Mouse (Mus musculus) frontal cortex, adult (tissue): ENCODE results near the gene Pigu.

Experiments
- ATAC-seq: cut with Nextera tagmentation; 2 replicates; pipeline ENCODE4 v1.9.2; 2017; ENCODE audit warnings: mild to moderate bottlenecking, moderate library complexity, mixed read lengths; ENCODE audit not compliant: low TSS enrichment

The Pigu gene

DNA sequence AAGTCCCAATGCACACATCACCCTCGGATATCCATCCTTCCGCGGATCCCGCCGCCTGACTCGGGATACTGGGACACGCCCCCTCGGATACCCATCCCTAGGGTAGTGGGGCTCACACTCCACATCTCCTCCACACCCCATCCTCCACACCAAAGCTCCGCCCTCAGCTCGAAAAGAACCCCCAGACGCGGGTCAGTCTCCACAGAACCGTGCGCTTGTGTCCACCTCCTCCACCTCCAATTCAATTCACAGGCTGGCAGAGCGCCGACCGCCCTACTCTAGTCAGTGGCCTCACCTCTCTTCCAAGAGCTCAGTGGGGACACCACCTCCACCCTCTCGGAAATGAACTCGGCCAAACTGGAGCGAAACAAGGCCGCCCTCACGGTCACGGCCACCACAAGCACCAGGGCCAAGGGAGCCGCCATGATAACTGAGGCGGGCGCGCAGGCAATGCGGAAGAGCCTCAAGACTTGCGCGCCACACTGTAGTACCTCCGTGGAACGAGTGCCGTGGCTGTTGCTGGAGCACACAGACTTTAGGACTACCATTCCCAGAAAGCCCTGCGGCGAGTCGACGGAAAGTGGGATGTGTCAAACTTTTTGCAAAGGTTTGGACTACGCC lies at the start of gene Pigu:
Pigu (minus strand) TSS at position 460 of the 621 bp plus-strand sequence.
- ATAC-seq, result peak; percentile 100

DNA sequence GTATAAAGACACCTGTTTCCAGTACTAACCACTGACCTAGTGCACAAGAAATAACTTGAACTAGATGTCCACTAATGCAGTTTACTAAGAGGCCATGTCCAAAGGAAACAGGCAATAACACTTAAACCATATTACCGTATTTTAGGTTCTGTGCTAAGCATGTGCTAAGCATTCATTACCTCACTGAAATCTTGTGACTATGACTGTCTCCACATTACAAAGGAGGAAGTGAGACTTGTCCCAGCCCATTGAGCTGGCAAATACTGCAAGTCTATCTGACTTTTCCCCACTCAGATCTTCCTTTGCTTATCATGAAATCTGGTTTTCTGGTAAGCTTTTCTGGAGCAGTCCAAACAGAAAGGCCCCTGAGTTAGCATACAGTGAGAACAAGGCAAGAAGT lies 47.4 kb upstream of the Pigu start:
- no peak for ATAC-seq

DNA sequence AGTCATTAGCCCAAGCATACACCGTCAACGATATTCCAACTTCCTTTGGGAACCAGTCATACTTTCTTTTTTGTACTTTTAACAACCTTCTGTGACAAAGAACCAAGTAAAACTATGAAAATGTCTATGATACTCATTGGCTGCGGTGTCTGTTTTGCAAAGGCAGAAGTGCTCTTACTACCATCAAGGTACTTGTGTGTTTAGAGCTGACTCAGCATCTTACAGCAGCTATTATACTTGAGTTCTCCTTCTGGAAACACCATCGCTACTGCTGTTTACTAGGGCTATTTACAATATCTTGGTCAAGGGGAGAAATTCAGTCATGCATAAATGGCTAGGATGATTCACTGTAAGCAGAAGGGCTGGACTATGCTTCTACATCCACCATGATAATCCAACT lies 44.7 kb upstream of the Pigu start:
- ATAC-seq, result no peak

DNA sequence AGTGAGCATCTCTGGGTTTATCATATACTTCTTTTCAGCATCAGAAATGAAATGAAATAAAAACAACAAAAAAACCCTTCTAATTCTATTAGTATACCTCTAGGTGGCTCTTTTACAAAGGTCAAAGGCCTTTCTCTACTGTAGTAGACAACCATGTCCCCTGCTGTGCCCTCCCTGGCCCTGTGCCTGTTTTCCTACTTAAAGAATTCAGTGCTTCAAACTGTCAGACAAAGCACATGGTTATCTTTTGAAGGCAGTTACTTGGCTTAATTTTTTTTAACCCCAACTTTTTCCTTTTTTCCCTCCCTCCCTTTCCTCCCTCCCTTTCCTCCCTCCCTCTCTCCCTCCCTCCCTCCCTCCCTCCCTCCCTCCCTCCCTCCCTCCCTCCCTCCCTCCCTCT lies 43.0 kb upstream of the Pigu start:
- ATAC-seq, result no peak

DNA sequence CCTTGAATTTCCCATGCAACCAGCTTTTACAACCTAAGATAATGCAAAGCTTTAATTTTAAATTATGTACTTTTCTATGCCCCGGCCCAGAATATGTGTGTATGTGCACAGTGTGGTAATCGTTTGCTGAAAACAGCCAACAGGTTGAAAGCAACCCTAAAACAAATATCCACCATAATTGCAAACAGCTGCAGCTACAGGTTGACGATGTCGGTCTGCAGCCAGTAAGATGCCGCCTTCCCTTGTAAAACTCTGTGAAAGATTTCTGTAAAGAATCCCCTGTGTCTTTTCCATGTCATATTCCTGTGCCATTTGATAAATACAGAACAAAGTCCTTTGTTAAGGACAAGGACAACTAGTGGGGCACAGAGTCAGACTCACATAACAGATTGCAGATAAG lies 37.4 kb upstream of the Pigu start:
- no peak for ATAC-seq

DNA sequence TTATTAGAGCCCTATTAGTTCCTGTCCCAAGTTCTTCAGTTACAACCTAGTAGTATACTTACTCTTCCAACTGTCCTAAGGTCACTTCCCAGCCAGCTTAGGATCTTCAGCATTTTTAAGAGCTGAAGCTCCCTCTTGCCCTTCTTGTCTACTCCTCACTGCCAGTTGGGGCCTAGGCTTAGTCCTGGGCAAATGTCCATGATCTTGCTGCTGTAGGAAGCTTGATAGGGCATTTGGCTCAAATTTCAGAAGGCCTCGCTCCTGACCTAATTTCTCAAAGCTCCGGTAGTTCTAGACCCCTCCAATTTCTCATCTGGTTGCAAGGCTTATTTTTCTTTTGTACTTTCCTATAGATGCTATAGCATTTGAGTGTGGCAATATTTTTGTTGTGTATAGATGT lies 31.3 kb upstream of the Pigu start:
- no peak for ATAC-seq

DNA sequence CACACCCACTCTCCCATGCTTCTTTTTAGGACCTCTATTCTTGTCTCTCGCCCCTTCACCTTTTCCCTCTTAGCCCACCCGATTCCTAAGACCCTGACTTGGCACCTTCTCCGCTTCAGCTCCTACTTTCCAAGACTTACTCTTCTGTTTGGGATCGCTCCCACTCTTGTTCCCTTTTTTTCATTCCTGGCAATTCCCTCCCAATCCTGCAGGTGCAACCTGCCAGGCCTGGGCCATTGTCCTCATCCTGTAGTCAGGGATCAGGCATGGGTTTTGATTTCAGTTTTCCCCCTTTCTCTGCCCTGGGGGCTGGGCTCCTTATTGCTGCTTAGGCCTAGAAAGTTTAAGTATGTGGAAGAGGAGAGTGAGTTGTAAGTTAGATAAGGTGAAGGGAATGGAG lies 29.8 kb upstream of the Pigu start:
- no peak for ATAC-seq

DNA sequence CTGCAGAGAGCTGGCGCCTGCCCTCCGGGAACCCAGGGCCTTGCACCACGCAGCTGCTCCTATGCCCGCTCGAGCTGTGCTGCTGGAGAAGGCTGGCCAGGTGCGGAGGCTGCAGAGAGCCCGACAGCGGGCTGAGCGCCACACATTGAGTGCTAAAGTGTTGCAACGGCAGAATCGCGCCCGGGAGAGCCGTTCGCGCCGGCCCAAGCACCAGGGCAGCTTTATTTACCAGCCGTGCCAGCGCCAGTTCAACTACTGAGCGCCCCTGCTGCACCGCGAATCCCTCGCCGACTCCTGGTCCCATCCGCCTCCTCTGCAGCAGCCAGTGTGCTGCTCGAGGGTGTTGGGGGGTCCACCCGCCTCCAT lies 29.3 kb upstream of the Pigu start:
- peak; percentile 18; the same call in 1 of the 2 replicates for ATAC-seq

DNA sequence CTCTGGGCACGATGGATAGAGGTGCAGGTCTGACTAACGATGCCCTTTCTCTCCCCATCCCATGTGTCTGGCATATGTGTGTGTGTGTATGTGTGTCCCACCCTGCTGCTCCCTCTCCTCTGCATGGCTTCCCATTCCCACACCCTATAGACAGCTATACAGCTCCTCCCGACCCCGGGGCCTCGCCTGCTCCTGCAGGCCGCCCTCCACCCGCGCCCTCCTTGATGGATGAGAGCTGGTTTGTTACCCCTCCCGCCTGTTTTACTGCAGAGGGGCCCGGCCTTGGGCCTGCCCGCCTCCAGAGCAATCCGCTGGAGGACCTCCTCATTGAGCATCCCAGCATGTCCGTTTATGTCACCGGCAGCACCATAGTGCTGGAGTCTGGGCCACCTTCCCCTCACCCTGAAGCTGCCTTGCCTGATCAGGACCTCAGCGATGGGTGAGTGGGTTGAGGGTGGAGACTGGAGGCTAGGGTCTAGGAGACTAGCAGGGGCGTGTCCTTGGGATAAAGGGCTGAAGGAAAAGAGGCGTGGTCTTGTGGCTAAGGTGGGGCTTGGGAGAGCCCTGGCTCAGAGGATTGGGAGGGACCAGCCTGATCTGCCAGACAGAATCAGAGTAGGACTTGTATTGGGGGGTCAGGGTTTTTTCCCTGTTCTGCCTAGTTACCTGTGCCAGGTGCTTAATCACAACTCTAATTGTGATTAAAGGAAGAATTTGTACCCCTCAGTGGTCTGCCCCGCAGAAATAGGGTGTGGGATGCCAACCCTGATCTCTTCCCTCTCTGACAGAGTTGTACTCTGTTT lies 28.7 kb upstream of the Pigu start:
- ATAC-seq, result no peak

DNA sequence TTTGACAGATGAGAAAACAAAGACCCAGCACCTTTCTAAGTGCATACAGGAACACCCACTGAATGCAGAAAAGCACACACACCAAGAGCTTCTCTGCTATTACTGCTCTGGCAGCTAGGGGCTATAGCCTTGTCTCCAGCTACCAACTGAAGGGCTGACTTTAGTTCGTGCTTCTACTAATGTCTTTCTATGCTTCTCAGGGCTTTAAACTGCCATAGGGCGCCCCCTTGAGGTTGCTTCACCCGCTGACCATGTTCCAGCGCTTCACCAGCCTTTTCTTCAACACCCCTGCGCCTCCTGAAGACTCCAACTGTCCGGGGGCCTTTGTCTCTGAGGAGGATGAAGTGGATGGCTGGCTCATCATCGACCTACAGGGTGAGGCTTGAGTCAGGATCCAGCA lies 27.9 kb upstream of the Pigu start:
- ATAC-seq, result peak; percentile 29

DNA sequence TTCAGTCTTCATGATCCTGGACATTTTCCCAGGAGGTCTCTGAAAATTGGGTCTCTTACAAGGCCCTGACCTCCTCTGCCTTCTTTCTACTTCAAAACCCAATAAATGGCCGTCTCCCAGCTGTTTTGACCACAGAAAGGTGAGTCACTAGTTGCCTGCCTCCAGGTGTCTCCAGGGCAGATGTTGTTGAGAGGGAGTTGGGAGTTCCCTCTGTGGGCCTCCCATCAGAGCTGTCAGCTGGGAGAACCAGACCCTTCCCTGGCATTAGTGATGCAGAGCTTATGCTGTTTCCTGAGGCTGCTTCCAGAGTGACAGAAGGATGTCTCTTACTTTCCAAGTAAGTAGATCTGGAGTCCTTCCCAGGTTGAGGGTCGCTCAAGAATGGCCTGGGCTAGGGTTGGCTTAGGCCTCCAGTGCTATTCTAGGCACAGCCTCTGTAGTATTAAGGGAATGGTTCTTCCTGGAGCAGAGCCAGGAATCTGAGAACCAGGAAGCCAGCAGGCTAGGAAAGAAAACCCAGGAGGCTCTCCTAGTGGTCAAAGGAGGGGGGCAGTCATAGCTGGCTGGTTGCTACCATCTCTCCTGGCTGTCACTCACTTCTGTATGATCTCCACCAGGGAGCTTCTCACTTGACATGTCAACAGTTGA lies 25.7 kb upstream of the Pigu start:
- ATAC-seq, result no peak

DNA sequence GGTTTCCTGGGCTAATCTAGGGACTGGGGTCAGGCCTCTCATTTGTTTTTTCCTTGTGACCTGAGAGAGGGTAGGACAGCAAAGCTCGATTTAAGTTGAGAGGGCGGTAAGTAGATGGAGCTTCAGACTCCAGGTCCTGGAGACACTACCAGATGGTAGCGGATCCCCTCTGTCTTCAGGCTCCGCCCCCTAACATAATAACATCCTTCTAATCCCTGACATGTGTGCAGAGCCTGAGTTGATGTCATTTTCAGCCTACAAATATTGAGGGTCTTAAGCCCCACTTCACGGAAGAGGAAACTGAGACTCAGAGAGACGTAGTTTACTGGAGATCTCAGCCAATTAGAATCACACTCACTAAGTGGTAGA lies 25.1 kb upstream of the Pigu start:
- peak; percentile 16; the same call in 1 of the 2 replicates for ATAC-seq

DNA sequence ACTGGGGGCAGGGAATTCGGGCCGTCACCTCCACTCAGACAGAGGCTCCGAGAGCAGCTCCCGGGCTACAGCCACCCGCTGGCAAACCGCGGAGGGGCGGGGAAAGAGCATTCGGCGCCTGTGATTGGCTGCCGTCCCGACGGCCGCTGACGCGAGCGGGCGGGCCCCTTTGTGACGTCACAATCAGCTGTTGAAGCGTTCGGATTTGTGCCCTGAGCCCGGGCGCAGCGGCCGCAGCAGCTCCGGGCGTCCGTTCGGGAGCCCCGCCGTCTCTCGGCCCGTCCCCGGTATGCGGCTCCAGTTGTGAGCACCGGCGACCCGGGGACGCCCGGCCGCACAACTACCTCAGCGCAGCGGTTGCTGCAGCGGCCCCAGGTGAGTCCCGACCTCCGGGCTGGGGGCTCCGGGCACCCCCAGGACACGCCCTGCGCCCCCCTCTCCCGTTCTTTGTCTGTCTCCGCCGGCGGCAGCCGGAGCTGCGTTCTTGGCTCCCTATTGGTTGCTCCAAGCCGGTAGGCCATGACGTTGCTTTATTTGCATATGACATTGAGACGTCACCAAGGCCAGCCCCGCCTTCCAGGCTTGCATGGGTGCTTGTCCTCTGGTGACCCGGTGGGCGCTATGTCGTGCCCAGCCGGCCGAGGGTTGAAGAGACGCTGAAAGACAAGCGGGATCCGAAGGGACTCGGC lies 24.6 kb upstream of the Pigu start:
- peak; percentile 81 for ATAC-seq

DNA sequence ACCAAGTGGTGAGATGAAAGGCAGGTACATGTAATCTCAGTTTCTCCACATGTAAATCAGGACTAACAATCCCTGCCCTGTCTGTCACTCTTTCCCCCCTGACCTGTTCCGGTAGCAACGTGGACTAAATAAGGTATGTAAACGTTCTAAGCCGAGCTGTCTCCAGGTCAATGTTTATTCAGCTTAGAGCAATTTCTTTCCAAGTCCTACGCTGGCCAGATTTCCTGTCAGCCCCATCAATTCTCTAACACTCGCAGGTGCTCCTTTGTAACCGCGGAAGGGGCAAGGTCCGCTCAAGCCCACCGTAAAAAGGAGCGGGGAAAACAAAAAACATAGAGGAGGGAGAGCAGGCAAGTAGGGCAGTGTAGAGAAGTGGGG lies 23.8 kb upstream of the Pigu start:
- ATAC-seq, result no peak

DNA sequence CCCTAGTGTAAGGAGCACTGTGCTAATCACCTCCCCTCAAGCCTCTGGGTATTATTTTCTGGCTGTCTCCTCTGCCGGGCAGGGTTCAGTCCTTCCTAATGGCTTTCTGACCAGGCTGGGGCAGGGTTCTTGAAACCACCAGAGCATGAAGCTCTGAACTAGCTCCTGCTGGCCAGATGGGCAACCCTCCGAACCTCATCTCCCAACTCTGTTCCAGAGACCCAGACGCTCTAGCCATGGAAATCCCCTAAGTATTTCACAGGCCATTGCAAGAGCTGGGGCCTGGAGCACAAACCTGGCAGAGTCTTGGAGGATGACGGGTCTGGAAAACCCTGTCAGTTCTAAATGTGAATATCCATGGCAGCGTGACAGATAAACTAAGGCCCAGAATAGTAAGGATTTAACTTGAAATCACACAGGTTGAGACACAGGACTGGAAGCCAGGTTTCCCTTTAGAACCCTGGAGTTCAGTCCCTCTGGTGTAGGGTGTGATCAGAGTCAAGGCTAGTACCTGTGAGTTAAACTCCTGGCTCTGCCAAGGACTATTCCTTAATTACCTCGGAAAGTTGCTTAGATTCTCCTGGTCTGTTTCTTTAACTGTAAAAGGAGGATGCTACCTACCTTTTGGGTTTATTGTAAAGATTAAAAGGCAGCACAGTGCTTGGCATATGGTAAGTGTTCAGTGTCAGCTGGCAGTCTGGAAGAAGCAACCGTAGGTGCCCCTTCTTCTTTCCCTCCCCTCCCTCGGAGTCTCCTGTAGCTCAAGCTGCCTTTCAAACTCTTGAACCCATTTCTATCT lies 23.2 kb upstream of the Pigu start, which contains the start of gene Trp53inp2:
Trp53inp2 (plus strand) TSS at position 799 of the 799 bp plus-strand sequence.
- no peak for ATAC-seq

DNA sequence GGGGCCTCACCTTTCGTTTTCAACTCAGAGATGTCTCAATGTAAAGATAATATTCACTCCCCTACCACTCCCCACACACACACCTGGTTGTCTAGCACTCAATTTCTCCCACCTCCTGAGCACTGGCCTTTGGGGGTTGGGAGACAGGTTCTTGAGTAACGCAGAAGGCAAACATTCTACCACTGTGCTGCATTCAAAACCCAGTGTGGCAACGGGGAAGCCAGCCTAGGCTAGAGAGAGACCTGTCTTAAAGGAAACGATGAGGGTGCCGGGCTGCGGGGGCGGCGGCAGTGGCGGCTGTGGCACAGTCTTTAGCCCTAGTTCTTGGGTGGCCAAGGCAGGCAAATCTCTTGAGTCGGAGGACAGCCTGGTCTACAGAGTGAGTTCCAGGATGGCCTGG lies 19.0 kb upstream of the Pigu start:
- no peak for ATAC-seq

DNA sequence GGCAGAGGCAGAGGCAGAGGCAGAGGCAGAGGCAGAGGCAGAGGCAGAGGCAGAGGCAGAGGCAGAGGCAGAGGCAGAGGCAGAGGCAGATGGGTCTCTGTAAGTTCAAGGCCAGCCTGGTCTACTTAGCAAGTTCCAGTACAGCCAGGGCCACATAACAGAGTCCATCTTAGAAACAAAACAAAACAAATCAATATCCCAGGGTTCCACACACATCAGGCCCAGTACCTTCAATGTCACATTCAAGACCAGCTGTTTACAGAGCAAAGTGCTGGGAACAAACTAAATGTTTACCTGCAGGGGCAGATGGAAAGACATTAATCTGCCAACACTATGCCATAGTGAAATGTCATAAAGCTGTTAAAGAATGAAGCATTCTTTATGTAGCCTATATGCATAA lies 17.3 kb upstream of the Pigu start:
- ATAC-seq, result no peak

DNA sequence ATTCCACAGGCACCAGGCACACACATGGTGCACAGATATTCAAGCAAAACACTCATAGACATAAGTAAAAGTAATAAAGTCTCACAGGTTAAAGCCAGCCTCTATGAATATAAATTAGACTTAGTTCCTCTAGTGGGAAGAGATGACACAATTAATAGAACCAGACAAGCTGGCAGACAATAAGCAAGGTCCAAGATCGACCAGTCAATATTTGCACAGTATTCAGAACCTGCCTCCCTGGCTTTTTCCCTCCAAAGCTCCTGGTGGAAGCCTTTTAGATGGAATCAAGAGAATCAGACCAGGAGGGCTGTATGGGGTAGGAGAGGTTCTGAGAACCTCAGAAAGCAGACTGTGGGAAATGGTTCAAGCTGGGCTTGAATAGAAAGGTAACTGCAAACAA lies 16.7 kb upstream of the Pigu start:
- ATAC-seq, result no peak

DNA sequence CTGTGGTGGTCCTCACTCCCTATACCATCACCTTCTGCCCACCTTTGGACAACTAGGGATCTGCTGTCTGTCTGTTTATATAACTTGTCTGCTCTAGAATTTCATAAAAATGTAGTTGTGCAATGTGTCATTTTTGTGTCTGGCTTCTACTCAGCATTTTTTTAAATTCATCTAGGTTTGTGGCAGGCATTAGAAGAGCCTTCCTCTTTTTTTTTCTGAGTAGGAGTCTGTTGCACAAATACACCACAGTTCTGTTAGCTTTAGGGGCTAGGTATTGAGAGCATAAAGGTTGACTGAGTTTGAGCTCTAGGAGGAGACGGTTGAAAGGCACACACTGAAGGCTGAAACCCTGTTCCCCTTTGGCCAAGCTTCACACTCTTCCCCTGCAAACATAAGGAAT lies 16.1 kb upstream of the Pigu start:
- ATAC-seq, result no peak

DNA sequence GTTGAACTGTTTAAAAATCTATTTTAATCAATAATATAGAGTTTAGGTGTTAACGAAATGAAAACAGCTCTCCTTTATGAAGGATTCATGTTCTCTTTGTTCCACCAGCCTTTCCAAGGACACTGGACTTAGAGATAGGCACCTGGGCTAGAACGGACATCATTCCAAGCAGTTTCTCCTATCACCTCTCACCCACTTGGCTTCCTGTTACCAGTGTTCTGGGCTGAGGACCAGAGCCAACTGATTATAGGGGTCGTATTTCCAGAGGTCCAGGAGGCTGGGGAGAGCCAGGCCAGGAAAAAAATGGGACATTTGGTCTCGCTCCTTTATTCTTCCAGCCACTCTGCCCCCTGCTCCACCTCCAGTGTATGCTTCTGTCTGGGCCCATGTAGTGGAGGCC lies 15.2 kb upstream of the Pigu start:
- no peak for ATAC-seq

DNA sequence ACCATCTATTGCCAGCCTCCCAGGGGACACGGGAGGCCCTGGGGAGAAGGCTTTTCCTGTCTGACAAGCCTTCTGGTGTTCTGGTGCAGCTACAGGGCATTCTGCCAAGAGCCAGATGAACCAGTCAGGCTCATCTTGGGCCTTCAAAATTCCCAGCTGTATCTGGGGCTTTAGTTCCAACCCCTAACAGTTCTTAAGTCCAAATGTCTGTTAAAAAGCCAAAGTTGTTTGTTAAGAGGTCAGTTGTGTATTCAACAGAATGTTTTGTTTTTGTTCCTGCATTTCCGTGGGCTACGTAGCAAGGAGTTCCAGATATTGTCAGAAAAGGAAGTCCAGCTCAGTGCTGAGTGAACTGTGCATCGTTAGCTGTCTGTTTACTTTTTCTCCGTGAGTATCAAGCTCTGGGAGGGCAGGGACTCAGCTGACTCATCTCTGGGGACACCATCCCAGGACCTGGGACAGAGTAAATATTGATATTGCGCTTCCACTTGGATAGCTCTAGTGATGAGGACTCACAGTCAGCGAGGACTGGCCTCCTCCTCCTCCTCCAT lies 12.2 kb upstream of the Pigu start:
- ATAC-seq, result no peak
